Mouse (Mus musculus): ENCODE results near the gene Tm6sf1. TPM values are rescaled to one million over a fixed set of nuclear protein-coding genes. Genes with fewer than 3 reads are reported as not detected.

The Tm6sf1 gene
- total RNA-seq, 1 experiment = 2.2 TPM

GRCm38 (mm10) chr7:81899361-81899760 is 40.6 kb downstream of the Tm6sf1 start:
- Histone ChIP-seq H3K4me3 (ENCODE audit: insufficient read depth in 1 of 2, low read depth in 1 of 2, low read length in 2 of 2, poor library complexity in 1 of 2, severe bottlenecking in 1 of 2) (peak overlapping the region; percentile 8 to 55; a peak in 3 of 4 replicates), H3K36me3 (ENCODE audit: control insufficient read depth, insufficient read depth, low read length, poor library complexity, severe bottlenecking) (no peaks in the 10 kb centered on the region), H3K27ac (ENCODE audit: insufficient read depth, low read depth, low read length, poor library complexity, severe bottlenecking) (no peak overlapping the region), H3K4me1 (ENCODE audit: control insufficient read depth in 2 of 2, insufficient read depth in 2 of 2, low read length in 2 of 2, poor library complexity in 1 of 2) (peaks cover 0 to 3% of the 10 kb centered on the region in 2 experiments; a peak in 1 of 4 replicates), H3K9ac (ENCODE audit: insufficient read depth, low read depth, low read length, poor library complexity, severe bottlenecking) (peak overlapping the region; percentile 15; the same call in 1 of the 2 replicates), H3K9me3 (ENCODE audit: control insufficient read depth, insufficient read depth, low read depth, low read length) (no peaks in the 10 kb centered on the region)
- DNase-seq (ENCODE audit: low read depth, low spot score) = peak; percentile 74
- in situ Hi-C loops (cut with MboI; ENCODE audit: low sequenced_read_pairs in 2 of 2, unreplicated experiment in 2 of 2) = no loop called here
- TF ChIP-seq ZC3H11A (IDR thresholded peaks at IDR 0.05; ENCODE audit: borderline replicate concordance, low read depth, low read length) (no peak), HCFC1 (IDR thresholded peaks at IDR 0.05; ENCODE audit: borderline replicate concordance, insufficient read depth, low read length) (no peak), CHD2 (IDR thresholded peaks at IDR 0.05; ENCODE audit: low read depth, low read length) (no peak), ZNF384 (IDR thresholded peaks at IDR 0.05; ENCODE audit: low read depth, low read length) (no peak), MAFK (IDR thresholded peaks at IDR 0.05; ENCODE audit: insufficient read depth, low read depth, low read length) (no peak)

GRCm38 (mm10) chr7:81904094-81904493 is 45.3 kb downstream of the Tm6sf1 start:
- in situ Hi-C loops (cut with MboI; ENCODE audit: low sequenced_read_pairs in 2 of 2, unreplicated experiment in 2 of 2) = no loop called here
- H3K9me3 ChIP-seq (ENCODE audit: control insufficient read depth, insufficient read depth, low read depth, low read length) = no peaks in the 10 kb centered on the region

GRCm38 (mm10) chr7:81904926-81905325 is 46.1 kb downstream of the Tm6sf1 start:
- no peak for TF ChIP-seq HCFC1 (IDR thresholded peaks at IDR 0.05; ENCODE audit: borderline replicate concordance, insufficient read depth, low read length)
- no peak for TF ChIP-seq ZNF384 (IDR thresholded peaks at IDR 0.05; ENCODE audit: low read depth, low read length)
- no peak for TF ChIP-seq ZC3H11A (IDR thresholded peaks at IDR 0.05; ENCODE audit: borderline replicate concordance, low read depth, low read length)
- TF ChIP-seq CHD2 (IDR thresholded peaks at IDR 0.05; ENCODE audit: low read depth, low read length) = no peak
- no peak for TF ChIP-seq MAFK (IDR thresholded peaks at IDR 0.05; ENCODE audit: insufficient read depth, low read depth, low read length)
- in situ Hi-C loops (cut with MboI; ENCODE audit: low sequenced_read_pairs in 2 of 2, unreplicated experiment in 2 of 2) = no loop called here
- H3K9me3 ChIP-seq (ENCODE audit: control insufficient read depth, insufficient read depth, low read depth, low read length) = no peaks in the 10 kb centered on the region
- no peaks in the 10 kb centered on the region for H3K4me1 ChIP-seq (ENCODE audit: control insufficient read depth in 2 of 2, insufficient read depth in 2 of 2, low read length in 2 of 2, poor library complexity in 1 of 2)
- H3K36me3 ChIP-seq (ENCODE audit: control insufficient read depth, insufficient read depth, low read length, poor library complexity, severe bottlenecking) = no peaks in the 10 kb centered on the region
- H3K9ac ChIP-seq (ENCODE audit: insufficient read depth, low read depth, low read length, poor library complexity, severe bottlenecking) = no peak overlapping the region
- no peak for DNase-seq (ENCODE audit: low read depth, low spot score)
- H3K27ac ChIP-seq (ENCODE audit: insufficient read depth, low read depth, low read length, poor library complexity, severe bottlenecking) = no peak overlapping the region
- H3K4me3 ChIP-seq (ENCODE audit: insufficient read depth in 1 of 2, low read depth in 1 of 2, low read length in 2 of 2, poor library complexity in 1 of 2, severe bottlenecking in 1 of 2) = no peak overlapping the region

More at GRCm38 (mm10) chr7:81904094-81904493, 45.3 kb downstream of the Tm6sf1 start:
- Histone ChIP-seq H3K36me3 (ENCODE audit: control insufficient read depth, insufficient read depth, low read length, poor library complexity, severe bottlenecking) (no peaks in the 10 kb centered on the region), H3K4me1 (ENCODE audit: control insufficient read depth in 2 of 2, insufficient read depth in 2 of 2, low read length in 2 of 2, poor library complexity in 1 of 2) (peaks cover 0 to 3% of the 10 kb centered on the region in 2 experiments; a peak in 1 of 4 replicates), H3K9ac (ENCODE audit: insufficient read depth, low read depth, low read length, poor library complexity, severe bottlenecking) (no peak overlapping the region), H3K27ac (ENCODE audit: insufficient read depth, low read depth, low read length, poor library complexity, severe bottlenecking) (no peak overlapping the region), H3K4me3 (ENCODE audit: insufficient read depth in 1 of 2, low read depth in 1 of 2, low read length in 2 of 2, poor library complexity in 1 of 2, severe bottlenecking in 1 of 2) (no peak overlapping the region)
- no peak for DNase-seq (ENCODE audit: low read depth, low spot score)
- no peak for TF ChIP-seq ZC3H11A (IDR thresholded peaks at IDR 0.05; ENCODE audit: borderline replicate concordance, low read depth, low read length)
- TF ChIP-seq CHD2 (IDR thresholded peaks at IDR 0.05; ENCODE audit: low read depth, low read length) = no peak
- TF ChIP-seq HCFC1 (IDR thresholded peaks at IDR 0.05; ENCODE audit: borderline replicate concordance, insufficient read depth, low read length) = no peak
- TF ChIP-seq MAFK (IDR thresholded peaks at IDR 0.05; ENCODE audit: insufficient read depth, low read depth, low read length) = no peak

GRCm38 (mm10) chr7:81918316-81918715 is 59.5 kb downstream of the Tm6sf1 start:
- in situ Hi-C loops (cut with MboI; ENCODE audit: low sequenced_read_pairs in 2 of 2, unreplicated experiment in 2 of 2) = no loop called here
- no peak overlapping the region for H3K4me3 ChIP-seq (ENCODE audit: insufficient read depth in 1 of 2, low read depth in 1 of 2, low read length in 2 of 2, poor library complexity in 1 of 2, severe bottlenecking in 1 of 2)
- H3K36me3 ChIP-seq (ENCODE audit: control insufficient read depth, insufficient read depth, low read length, poor library complexity, severe bottlenecking) = no peaks in the 10 kb centered on the region
- no peak for TF ChIP-seq ZNF384 (IDR thresholded peaks at IDR 0.05; ENCODE audit: low read depth, low read length)
- TF ChIP-seq MAFK (IDR thresholded peaks at IDR 0.05; ENCODE audit: insufficient read depth, low read depth, low read length) = no peak
- TF ChIP-seq CHD2 (IDR thresholded peaks at IDR 0.05; ENCODE audit: low read depth, low read length) = no peak
- no peak for TF ChIP-seq ZC3H11A (IDR thresholded peaks at IDR 0.05; ENCODE audit: borderline replicate concordance, low read depth, low read length)
- TF ChIP-seq HCFC1 (IDR thresholded peaks at IDR 0.05; ENCODE audit: borderline replicate concordance, insufficient read depth, low read length) = no peak
- DNase-seq (ENCODE audit: low read depth, low spot score) = no peak
- H3K9ac ChIP-seq (ENCODE audit: insufficient read depth, low read depth, low read length, poor library complexity, severe bottlenecking) = no peak overlapping the region
- H3K9me3 ChIP-seq (ENCODE audit: control insufficient read depth, insufficient read depth, low read depth, low read length) = no peaks in the 10 kb centered on the region
- H3K4me1 ChIP-seq (ENCODE audit: control insufficient read depth in 2 of 2, insufficient read depth in 2 of 2, low read length in 2 of 2, poor library complexity in 1 of 2) = 0 out of 4 replicates have a peak, but pooled peaks cover 0 to 2% of the 10 kb centered on the region in 2 experiments
- no peak overlapping the region for H3K27ac ChIP-seq (ENCODE audit: insufficient read depth, low read depth, low read length, poor library complexity, severe bottlenecking)

Data from ES-E14 (cell line).